Mouse (Mus musculus) midbrain, embryonic 11.5 days (tissue): ENCODE measurements around the gene Ddit4. TPM values are rescaled to one million over a fixed set of nuclear protein-coding genes. Genes with fewer than 3 reads are reported as not detected.
A peak's percentile ranks its signal among the peaks of the same experiment; 100 is the strongest.

Source experiments
- ATAC-seq: fragments of 200-750 bp; cut with Nextera tagmentation; 2 replicates; pipeline ENCODE4 v1.8.0; 2017; ENCODE audit warnings: moderate TSS enrichment, moderate library complexity; ENCODE audit not compliant: low FRiP score
- DNase-seq: peaks from one replicate; pipeline ENCODE4 v3.0.0; 2015; ENCODE audit warnings: low spot score; ENCODE audit errors: missing footprints
- H3K27ac ChIP-seq: fragments of 300-500 bp; sonication (generic); 2 replicates; pipeline ENCODE4 v1.5.1; 2014; ENCODE audit warnings: low read depth, low read length
- H3K27me3 ChIP-seq: fragments of 300-500 bp; sonication (generic); 2 replicates; pipeline ENCODE4 v1.6.1; 2014; ENCODE audit warnings: mild to moderate bottlenecking, low read length, moderate library complexity, mixed read lengths; ENCODE audit not compliant: control insufficient read depth, insufficient read depth
- H3K36me3 ChIP-seq: fragments of 300-500 bp; sonication (generic); 2 replicates; pipeline ENCODE4 v1.6.1; 2014; ENCODE audit warnings: mild to moderate bottlenecking, low read length, moderate library complexity, mixed read lengths; ENCODE audit not compliant: control insufficient read depth, insufficient read depth
- H3K4me1 ChIP-seq: fragments of 300-500 bp; sonication (generic); 2 replicates; pipeline ENCODE4 v1.6.1; 2014; ENCODE audit warnings: low read length; ENCODE audit not compliant: control insufficient read depth, insufficient read depth
- H3K4me2 ChIP-seq: fragments of 300-500 bp; sonication (generic); 2 replicates; pipeline ENCODE4 v1.6.1; 2014; ENCODE audit warnings: mild to moderate bottlenecking, moderate library complexity
- H3K4me3 ChIP-seq: fragments of 300-500 bp; sonication (generic); 2 replicates; pipeline ENCODE4 v1.5.1; 2014; ENCODE audit warnings: low read depth, low read length
- H3K9ac ChIP-seq: fragments of 300-500 bp; sonication (generic); 2 replicates; pipeline ENCODE4 v1.6.1; 2014; ENCODE audit warnings: low read length
- H3K9me3 ChIP-seq: fragments of 300-500 bp; sonication (generic); 2 replicates; pipeline ENCODE4 v1.6.1; 2016; ENCODE audit warnings: low read length; ENCODE audit not compliant: control insufficient read depth
- WGBS: fragments of 180-500 bp; shearing (Covaris S2); extraction: QIAGEN DNeasy Blood & Tissue Kit; methylation state at CpG from one replicate; pipeline ENCODE4 v1.1.7; 2014; 5-methylcytosine and 5-hydroxymethylcytosine counted together
- polyA plus RNA-seq: library from polyadenylated mRNA; unstranded; fragments of >200 nt; fragmentation: Nextera tagmentation; extraction: Ambion mirVana; gene quantifications from 2 replicates; pipeline ENCODE4 v1.2.1, GENCODE M21; 2014

Ddit4 gene
- polyA plus RNA-seq, 1 experiment from 2014 or later: 4.5 TPM

- Histone ChIP-seq H3K9me3 (no peaks in the 10 kb centered on the region), H3K27me3 (no peaks in the 10 kb centered on the region), H3K4me3 (no peak overlapping the region), H3K4me1 (peaks cover 8% of the 10 kb centered on the region; the same call in 1 of the 2 replicates), H3K4me2 (no peak overlapping the region), H3K36me3 (no peaks in the 10 kb centered on the region), H3K9ac (no peak overlapping the region), H3K27ac (no peak overlapping the region)
- peak; percentile 84 for DNase-seq
- ATAC-seq: no peak
- 54% methylated on average over 8 of the region's 8 CpGs for WGBS
These were observed 15.4 kb downstream of the Ddit4 start for GRCm38 (mm10) chr10:59936058-59936856.

GRCm38 (mm10) chr10:59934039-59934438 is 17.6 kb downstream of the Ddit4 start:
- H3K27ac ChIP-seq: no peak overlapping the region
- H3K4me3 ChIP-seq: no peak overlapping the region
- H3K36me3 ChIP-seq: no peaks in the 10 kb centered on the region
- WGBS: 34% methylated on average over 3 of the region's 3 CpGs
- H3K4me1 ChIP-seq: peaks cover 11% of the 10 kb centered on the region; the same call in 1 of the 2 replicates
- H3K4me2 ChIP-seq: no peak overlapping the region
- H3K27me3 ChIP-seq: no peaks in the 10 kb centered on the region
- H3K9me3 ChIP-seq: no peaks in the 10 kb centered on the region
- DNase-seq (peak; percentile 68), ATAC-seq (no peak)
- H3K9ac ChIP-seq: no peak overlapping the region

GRCm38 (mm10) chr10:59932521-59932920 is 19.1 kb downstream of the Ddit4 start:
- H3K4me1 ChIP-seq: peaks cover 11% of the 10 kb centered on the region; the same call in 1 of the 2 replicates
- H3K9me3 ChIP-seq: no peaks in the 10 kb centered on the region
- 86% methylated on average over 6 of the region's 6 CpGs for WGBS
- H3K9ac ChIP-seq: no peak overlapping the region
- DNase-seq: no peak
- no peak overlapping the region for H3K4me2 ChIP-seq
- H3K36me3 ChIP-seq: no peaks in the 10 kb centered on the region
- no peaks in the 10 kb centered on the region for H3K27me3 ChIP-seq
- no peak for ATAC-seq
- H3K27ac ChIP-seq: no peak overlapping the region
- no peak overlapping the region for H3K4me3 ChIP-seq

- peak; percentile 85 for DNase-seq
- Histone ChIP-seq H3K9me3 (no peaks in the 10 kb centered on the region), H3K4me2 (no peak overlapping the region), H3K9ac (no peak overlapping the region), H3K27me3 (no peaks in the 10 kb centered on the region), H3K27ac (no peak overlapping the region), H3K36me3 (no peaks in the 10 kb centered on the region), H3K4me3 (no peak overlapping the region), H3K4me1 (peaks cover 7% of the 10 kb centered on the region; the same call in 1 of the 2 replicates)
- peak; percentile 75; the same call in 1 of the 2 replicates for ATAC-seq
- WGBS: 31% methylated on average over 10 of the region's 10 CpGs
These were observed 20.6 kb downstream of the Ddit4 start for GRCm38 (mm10) chr10:59930996-59931395.

GRCm38 (mm10) chr10:59929205-59929604 is 22.4 kb downstream of the Ddit4 start:
- Histone ChIP-seq H3K27ac (no peak overlapping the region), H3K36me3 (no peaks in the 10 kb centered on the region), H3K4me1 (peaks cover 4% of the 10 kb centered on the region; the same call in 1 of the 2 replicates), H3K9ac (no peak overlapping the region), H3K4me3 (no peak overlapping the region), H3K9me3 (no peaks in the 10 kb centered on the region), H3K4me2 (no peak overlapping the region), H3K27me3 (no peaks in the 10 kb centered on the region)
- no peak for ATAC-seq
- DNase-seq: no peak
- WGBS: 92% methylated on average over 7 of the region's 7 CpGs

GRCm38 (mm10) chr10:59924305-59924704 is 27.3 kb downstream of the Ddit4 start:
- no peak for DNase-seq
- 17% methylated on average over 3 of the region's 3 CpGs for WGBS
- H3K27ac ChIP-seq: no peak overlapping the region
- no peaks in the 10 kb centered on the region for H3K36me3 ChIP-seq
- no peaks in the 10 kb centered on the region for H3K9me3 ChIP-seq
- H3K27me3 ChIP-seq: no peaks in the 10 kb centered on the region
- no peak for ATAC-seq
- no peak overlapping the region for H3K4me2 ChIP-seq
- peaks cover 18% of the 10 kb centered on the region for H3K4me1 ChIP-seq
- H3K9ac ChIP-seq: no peak overlapping the region
- H3K4me3 ChIP-seq: no peak overlapping the region

- Histone ChIP-seq H3K27me3 (no peaks in the 10 kb centered on the region), H3K4me1 (peaks cover 18% of the 10 kb centered on the region), H3K9me3 (no peaks in the 10 kb centered on the region), H3K4me3 (no peak overlapping the region), H3K9ac (no peak overlapping the region), H3K4me2 (no peak overlapping the region), H3K27ac (no peak overlapping the region), H3K36me3 (no peaks in the 10 kb centered on the region)
- WGBS: 86% methylated on average over 2 of the region's 2 CpGs
- DNase-seq (no peak), ATAC-seq (no peak)
These were observed 28.1 kb downstream of the Ddit4 start for GRCm38 (mm10) chr10:59923493-59923892.

- ATAC-seq (peak; percentile 68), DNase-seq (peak; percentile 95)
- Histone ChIP-seq H3K27me3 (no peaks in the 10 kb centered on the region), H3K4me3 (peak overlapping the region; percentile 16), H3K4me2 (peak overlapping the region; percentile 46), H3K27ac (peak overlapping the region; percentile 10; the same call in 1 of the 2 replicates), H3K36me3 (no peaks in the 10 kb centered on the region), H3K9me3 (no peaks in the 10 kb centered on the region), H3K9ac (peak overlapping the region; percentile 36), H3K4me1 (peaks cover 27% of the 10 kb centered on the region)
- 8% methylated on average over 33 of the region's 33 CpGs for WGBS
These were observed 30.6 kb downstream of the Ddit4 start for GRCm38 (mm10) chr10:59920810-59921681.

GRCm38 (mm10) chr10:59920485-59920809 is 31.2 kb downstream of the Ddit4 start:
- peaks cover 30% of the 10 kb centered on the region for H3K4me1 ChIP-seq

More at GRCm38 (mm10) chr10:59920485-59920809, 31.2 kb downstream of the Ddit4 start:
- 0 out of 2 replicates have a peak overlapping the region, but pooled peaks have one; percentile 7 for H3K27ac ChIP-seq
- DNase-seq: peak; percentile 93
- 29% methylated on average over 7 of the region's 7 CpGs for WGBS
- no peaks in the 10 kb centered on the region for H3K9me3 ChIP-seq
- ATAC-seq: peak; percentile 36; the same call in 1 of the 2 replicates
- H3K27me3 ChIP-seq: no peaks in the 10 kb centered on the region
- no peaks in the 10 kb centered on the region for H3K36me3 ChIP-seq
- H3K4me3 ChIP-seq: no peak overlapping the region
- H3K4me2 ChIP-seq: peak overlapping the region; percentile 46; the same call in 1 of the 2 replicates
- peak overlapping the region; percentile 36 for H3K9ac ChIP-seq
